13 mouse cellular contexts compared by ENCODE assay signal in genomic region chr16:93935009-93935408, GRCm38 (mm10). TPM values are rescaled to one million over a fixed set of nuclear protein-coding genes. Genes with fewer than 3 reads are reported as not detected.
DNase-seq lines count a peak whose midpoint lies in the region; ATAC-seq lines count a peak whose summit lies in the region.
"Had no signal": no experiment of that assay in that cellular context is flagged by ENCODE, and none has a peak within 500 bp of the region (broad histone marks: within the 10 kb centered on the region; RNA-seq: fewer than 3 reads in every experiment).

No protein-coding gene starts in this region.

- H3K27ac ChIP-seq in intestine, embryonic 14.5 days (ENCODE audit: low read depth) = no peak overlapping the region
- no peak overlapping the region for H3K27ac ChIP-seq in stomach, embryonic 16.5 days (ENCODE audit: low read length)
- H3K27ac ChIP-seq: gastrocnemius, adult 2 months; neural tube, embryonic 12.5 days had no signal

- peak overlapping the region; percentile 20; the same call in 1 of the 2 replicates for H3K4me2 ChIP-seq in intestine, embryonic 14.5 days (ENCODE audit: low read length)
- peak overlapping the region; percentile 1; the same call in 1 of the 2 replicates for H3K4me2 ChIP-seq in stomach, embryonic 16.5 days (ENCODE audit: low read depth, low read length)
- H3K4me2 ChIP-seq: lung, embryonic 14.5 days; neural tube, embryonic 12.5 days had no signal

- no peaks in the 10 kb centered on the region for H3K9me3 ChIP-seq in intestine, embryonic 14.5 days (ENCODE audit: control insufficient read depth, low read length)
- H3K9me3 ChIP-seq in stomach, embryonic 16.5 days (replicated peaks; ENCODE audit: control insufficient read depth, low read length) = no peaks in the 10 kb centered on the region
- H3K9me3 ChIP-seq: neural tube, embryonic 12.5 days had no signal

- H3K9ac ChIP-seq in intestine, embryonic 14.5 days (ENCODE audit: low read length) = no peak overlapping the region
- no peak overlapping the region for H3K9ac ChIP-seq in stomach, embryonic 16.5 days (ENCODE audit: low read length)
- H3K9ac ChIP-seq: lung, embryonic 14.5 days; neural tube, embryonic 12.5 days had no signal

- peak; percentile 48 for DNase-seq in adrenal gland, postnatal 14 days
- no peak for DNase-seq in adrenal gland, postnatal 4 days (ENCODE audit: low spot score in 2 of 2)
- peak; percentile 11 for DNase-seq in lung, postnatal 36 days
- DNase-seq in lung, postnatal 4 days = no peak
- DNase-seq in intestine, embryonic 14.5 days (ENCODE audit: low spot score) = no peak
- no peak for DNase-seq in left cerebral cortex, postnatal 36 days (ENCODE audit: low spot score in 2 of 2)
- DNase-seq: gastrocnemius, adult 2 months; kidney, adult 11 months; lung, embryonic 14.5 days; right cerebral cortex, postnatal 14 days had no signal

- H3K36me3 ChIP-seq in intestine, embryonic 14.5 days (ENCODE audit: control insufficient read depth, insufficient read depth, low read length) = no peaks in the 10 kb centered on the region
- no peaks in the 10 kb centered on the region for H3K36me3 ChIP-seq in stomach, embryonic 16.5 days (ENCODE audit: control insufficient read depth, insufficient read depth, low read length)
- H3K36me3 ChIP-seq: neural tube, embryonic 12.5 days had no signal

- 25% methylated on average over 7 of the region's 7 CpGs for WGBS in intestine, embryonic 14.5 days
- WGBS in stomach, embryonic 16.5 days = 16% methylated on average over 7 of the region's 7 CpGs

- no peak overlapping the region for H3K4me3 ChIP-seq in intestine, embryonic 14.5 days (ENCODE audit: low read depth, low read length)
- no peak overlapping the region for H3K4me3 ChIP-seq in stomach, embryonic 16.5 days (replicated peaks; ENCODE audit: low read length)
- H3K4me3 ChIP-seq: gastrocnemius, adult 2 months; neural tube, embryonic 12.5 days had no signal

- intact Hi-C loops in left cerebral cortex, postnatal 36 days (cut with DNase I) = no loop called here

- ATAC-seq in intestine, embryonic 14.5 days (replicated peaks; ENCODE audit: low FRiP score, low TSS enrichment, low read depth) = no peak
- ATAC-seq in stomach, embryonic 16.5 days (ENCODE audit: insufficient read depth, low FRiP score) = no peak
- ATAC-seq in erythroblast, adult 5-6 weeks (replicated peaks; ENCODE audit: low FRiP score, poor library complexity, severe bottlenecking) = no peak

- H3K27me3 ChIP-seq in intestine, embryonic 14.5 days (replicated peaks; ENCODE audit: control insufficient read depth, insufficient read depth, low read length) = peaks cover 21% of the 10 kb centered on the region
- peaks cover 10% of the 10 kb centered on the region for H3K27me3 ChIP-seq in stomach, embryonic 16.5 days (ENCODE audit: control insufficient read depth, insufficient read depth, low read length)

- no peaks in the 10 kb centered on the region; the same call in 1 of the 2 replicates for H3K4me1 ChIP-seq in intestine, embryonic 14.5 days (replicated peaks; ENCODE audit: control insufficient read depth, insufficient read depth, low read length)
- H3K4me1 ChIP-seq in stomach, embryonic 16.5 days (ENCODE audit: control insufficient read depth, insufficient read depth, low read length) = no peaks in the 10 kb centered on the region; the same call in 1 of the 2 replicates
- H3K4me1 ChIP-seq: neural tube, embryonic 12.5 days had no signal

RNA-seq across cellular contexts. Expression of gene Chaf1b, which starts 51.3 kb away (rescaled TPM):
- total RNA-seq in adrenal gland, postnatal 14 days (2021) = 9.3 and 11.1 TPM in 2 replicates
- 10 to 100 TPM; 26.1 to 28.5 TPM for total RNA-seq in adrenal gland, postnatal 4 days (2021)
- 81.4 and 88.8 TPM in 2 replicates for polyA plus RNA-seq in intestine, embryonic 14.5 days (2014; fragmentation: Nextera tagmentation; extraction: Ambion mirVana)
- polyA plus RNA-seq in stomach, embryonic 16.5 days (2015; fragmentation: Nextera tagmentation; extraction: Ambion mirVana) = 42.9 and 45.8 TPM in 2 replicates
- 6.9 and 18.0 TPM in 2 replicates for total RNA-seq in erythroblast, adult 5-6 weeks (2015; ENCODE audit: low replicate concordance)
- total RNA-seq in erythroblast, adult 5-6 weeks (2017; ENCODE audit: low replicate concordance) = 16.4 and 27.9 TPM in 2 replicates
- total RNA-seq in left cerebral cortex, postnatal 36 days (2021) = 1 to 10 TPM in 1 of 2 experiments, under 1 TPM in 1; 0.84 to 1.6 TPM

Comparison
In these comparisons a context has a peak if more than half of its experiments do, and no peak if none do; other contexts are left out.
1. DNase-seq: peak in adrenal gland, postnatal 14 days (single experiment) and lung, postnatal 36 days (single experiment); none in adrenal gland, postnatal 4 days (0 of 2), lung, postnatal 4 days (0 of 2), intestine, embryonic 14.5 days (single experiment) and left cerebral cortex, postnatal 36 days (0 of 2).